Mouse (Mus musculus) inflammation-experienced regulatory T-cells, adult 6 months (primary cell): ENCODE data around the gene Ptges. TPM values are rescaled to one million over a fixed set of nuclear protein-coding genes. Genes with fewer than 3 reads are reported as not detected.

Experiments
- ATAC-seq: one replicate; pipeline ENCODE4 v1.8.0; 2017
- polyA plus RNA-seq, 3 experiments: library from polyadenylated mRNA; unstranded; fragments of 100-300 nt; shearing (Covaris generic); gene quantifications; one replicate each; pipeline ENCODE4 v1.2.1; 2017

Ptges gene
- polyA plus RNA-seq, 3 experiments from 2014 or later: not detected

DNA sequence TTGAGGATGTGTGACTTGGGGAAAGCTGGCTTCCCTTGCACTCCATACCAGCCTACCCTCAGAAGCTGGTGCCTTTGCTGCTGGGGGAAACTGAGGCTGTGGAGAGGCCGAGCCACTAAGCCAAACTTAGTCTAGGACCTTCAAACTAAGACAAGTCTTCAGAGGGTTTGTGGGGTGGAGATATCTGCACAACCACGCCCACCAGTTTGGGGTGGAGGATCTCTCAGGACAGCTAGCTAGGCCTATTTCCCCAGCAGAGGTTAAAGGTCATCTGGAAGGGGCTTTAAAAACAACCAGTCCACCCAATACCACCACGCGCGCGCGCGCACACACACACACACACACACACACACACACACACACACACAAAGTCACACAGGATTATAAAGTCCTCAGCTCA is 83.4 kb downstream of the Ptges start:
- ATAC-seq: no peak

DNA sequence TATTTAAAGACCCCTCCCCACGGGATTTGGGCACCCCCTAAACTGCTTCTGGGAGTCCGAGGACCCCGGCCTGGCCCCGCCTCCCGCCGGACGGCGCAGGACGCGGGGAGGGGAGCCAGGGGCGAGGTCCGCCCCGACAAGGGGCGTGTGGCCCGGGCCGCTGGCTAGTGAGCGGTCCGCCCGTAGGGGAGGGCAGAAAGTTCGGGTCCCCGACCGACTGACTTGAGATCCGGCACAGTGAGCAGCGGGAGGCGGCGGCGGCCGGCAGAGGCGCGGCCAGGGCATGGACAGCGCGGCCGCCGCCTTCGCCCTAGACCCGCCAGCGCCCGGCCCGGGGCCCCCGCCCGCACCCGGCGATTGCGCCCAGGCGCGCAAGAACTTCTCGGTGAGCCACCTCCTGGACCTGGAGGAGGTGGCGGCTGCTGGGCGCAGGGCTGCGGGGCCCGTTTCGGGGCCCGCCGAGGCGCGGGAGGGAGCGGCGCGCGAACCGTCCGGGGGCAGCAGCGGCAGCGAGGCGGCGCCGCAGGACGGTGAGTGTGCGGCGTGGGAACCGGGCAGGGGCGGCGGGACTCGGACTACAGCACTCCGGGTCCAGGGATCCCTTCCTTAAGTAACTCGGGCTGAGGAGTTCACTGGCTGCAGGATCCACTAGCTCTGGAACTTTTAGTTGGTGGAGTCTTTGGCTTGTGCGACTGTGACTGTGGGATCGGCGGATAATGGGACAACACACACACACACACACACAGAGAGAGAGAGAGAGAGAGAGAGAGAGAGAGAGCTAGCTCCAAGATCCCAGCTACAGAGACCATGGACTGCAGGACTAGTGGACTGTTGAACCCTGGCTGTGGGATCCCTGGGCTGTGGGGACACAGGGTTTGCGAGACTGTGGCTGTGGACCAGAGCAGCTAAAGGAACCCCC is 84.3 kb downstream of the Ptges start:
- ATAC-seq: no peak

- no peak for ATAC-seq
Observed at GRCm38 (mm10) chr2:30842615-30843014, 87.0 kb downstream of the Ptges start.

Other genes starting within 250 kb of the Ptges start
- gene 1700001O22Rik, start 126.2 kb downstream of the Ptges start, polyA plus RNA-seq: 1 to 10 TPM in 1 of 3 experiments, under 1 TPM in 2; 0.55 to 2.5 (median 0.84) TPM
- 10 to 100 TPM; 27.4 to 34.0 (median 28.7) TPM for gene Ntmt1, start 122.0 kb downstream of the Ptges start, polyA plus RNA-seq
- gene Asb6, start 99.5 kb downstream of the Ptges start, polyA plus RNA-seq: 10 to 100 TPM; 36.4 to 43.6 (median 36.4) TPM
- gene Prrx2, start 94.9 kb downstream of the Ptges start, polyA plus RNA-seq: not detected
- gene Tor1b, start 23.1 kb upstream of the Ptges start, polyA plus RNA-seq: 10 to 100 TPM; 15.6 to 26.9 (median 22.2) TPM
- gene Tor1a, start 38.1 kb upstream of the Ptges start, polyA plus RNA-seq: 10 to 100 TPM; 60.5 to 73.3 (median 72.6) TPM
- gene BC005624, start 52.3 kb upstream of the Ptges start, polyA plus RNA-seq: 100 to 1,000 TPM in 1 of 3 experiments, 10 to 100 TPM in 2; 67.1 to 103 (median 93.7) TPM
- gene Usp20, start 52.4 kb upstream of the Ptges start, polyA plus RNA-seq: 10 to 100 TPM; 11.9 to 27.4 (median 16.7) TPM
- 100 to 1,000 TPM in 2 of 3 experiments, 10 to 100 TPM in 1; 86.1 to 123 (median 103) TPM for gene Fnbp1, start 212.1 kb upstream of the Ptges start, polyA plus RNA-seq
- 10 to 100 TPM; 49.2 to 57.0 (median 50.5) TPM for gene Gpr107, start 222.5 kb upstream of the Ptges start, polyA plus RNA-seq